8 mouse cellular contexts compared by ENCODE assay signal in genomic region chr1:63115096-63115495, GRCm38 (mm10). TPM values are rescaled to one million over a fixed set of nuclear protein-coding genes. Genes with fewer than 3 reads are reported as not detected.
DNase-seq lines count a peak whose midpoint lies in the region; ATAC-seq and TF ChIP-seq lines count a peak whose summit lies in the region.

No protein-coding gene starts in this region.

- H3K4me3 ChIP-seq in left cerebral cortex, adult 2 months, result peak overlapping the region; percentile 93
- peak overlapping the region; percentile 97 for H3K4me3 ChIP-seq in embryonic facial prominence, embryonic 10.5 days
- peak overlapping the region; percentile 90 for H3K4me3 ChIP-seq in intestine, embryonic 15.5 days (replicated peaks)
- peak overlapping the region; percentile 94 for H3K4me3 ChIP-seq in neural tube, embryonic 13.5 days

- intact Hi-C loops in left cerebral cortex, adult 2 months (cut with DNase I), result loop anchor here (2.0 kb wide), 1 partner anchor 60 kb away; no protein-coding TSS in a partner anchor
- intact Hi-C loops in left cerebral cortex, postnatal 4 days (cut with DNase I), result no loop called here

- ATAC-seq in intestine, embryonic 15.5 days, result no peak
- no peak for ATAC-seq in neural tube, embryonic 13.5 days (ENCODE audit: low read depth)
- no peak for ATAC-seq in activated CD4-positive, CD25-positive, alpha-beta regulatory T cell, adult 4 months
- ATAC-seq in monocyte, adult 5-6 weeks (replicated peaks; ENCODE audit: insufficient number of reproducible peaks, low FRiP score, low TSS enrichment, poor library complexity, severe bottlenecking), result no peak

- H3K27ac ChIP-seq in left cerebral cortex, adult 2 months, result peak overlapping the region; percentile 98
- H3K27ac ChIP-seq in embryonic facial prominence, embryonic 10.5 days (replicated peaks), result peak overlapping the region; percentile 100
- peak overlapping the region; percentile 100 for H3K27ac ChIP-seq in intestine, embryonic 15.5 days
- peak overlapping the region; percentile 99 for H3K27ac ChIP-seq in neural tube, embryonic 13.5 days (replicated peaks)

- WGBS in embryonic facial prominence, embryonic 10.5 days, result 48% methylated on average over 4 of the region's 4 CpGs
- WGBS in intestine, embryonic 15.5 days, result 8% methylated on average over 4 of the region's 4 CpGs
- 31% methylated on average over 4 of the region's 4 CpGs for WGBS in neural tube, embryonic 13.5 days

- H3K9ac ChIP-seq in intestine, embryonic 15.5 days, result peak overlapping the region; percentile 97
- H3K9ac ChIP-seq in neural tube, embryonic 13.5 days, result peak overlapping the region; percentile 100

- no peaks in the 10 kb centered on the region for H3K9me3 ChIP-seq in embryonic facial prominence, embryonic 10.5 days
- no peaks in the 10 kb centered on the region for H3K9me3 ChIP-seq in intestine, embryonic 15.5 days
- H3K9me3 ChIP-seq in neural tube, embryonic 13.5 days, result no peaks in the 10 kb centered on the region

- no peak for DNase-seq in left cerebral cortex, adult 2 months (ENCODE audit: extremely low spot score in 1 of 2, low spot score in 2 of 2)
- no peak for DNase-seq in left cerebral cortex, postnatal 4 days
- no peak for DNase-seq in embryonic facial prominence, embryonic 10.5 days (ENCODE audit: low spot score)
- DNase-seq in spleen, postnatal 10 days (ENCODE audit: low spot score in 2 of 2), result no peak

- no peaks in the 10 kb centered on the region for H3K27me3 ChIP-seq in embryonic facial prominence, embryonic 10.5 days (replicated peaks; ENCODE audit: low read depth, poor library complexity, severe bottlenecking)
- H3K27me3 ChIP-seq in intestine, embryonic 15.5 days (replicated peaks), result no peaks in the 10 kb centered on the region
- no peaks in the 10 kb centered on the region for H3K27me3 ChIP-seq in neural tube, embryonic 13.5 days

- no peak for TF ChIP-seq CTCF in left cerebral cortex, adult 2 months (IDR thresholded peaks at IDR 0.05)

- H3K4me1 ChIP-seq in embryonic facial prominence, embryonic 10.5 days, result peaks cover 32% of the 10 kb centered on the region
- H3K4me1 ChIP-seq in intestine, embryonic 15.5 days (replicated peaks), result peaks cover 13% of the 10 kb centered on the region
- peaks cover 51% of the 10 kb centered on the region for H3K4me1 ChIP-seq in neural tube, embryonic 13.5 days (replicated peaks)

- H3K4me2 ChIP-seq in intestine, embryonic 15.5 days (replicated peaks), result peak overlapping the region; percentile 79
- peak overlapping the region; percentile 65 for H3K4me2 ChIP-seq in neural tube, embryonic 13.5 days

- H3K36me3 ChIP-seq in embryonic facial prominence, embryonic 10.5 days (replicated peaks), result peaks cover 28% of the 10 kb centered on the region
- H3K36me3 ChIP-seq in intestine, embryonic 15.5 days, result peaks cover 10% of the 10 kb centered on the region
- peaks cover 19% of the 10 kb centered on the region for H3K36me3 ChIP-seq in neural tube, embryonic 13.5 days

RNA-seq across cellular contexts. Expression of gene Ino80d, which starts 0.6 kb away (rescaled TPM):
- total RNA-seq in left cerebral cortex, adult 2 months (2021), result 10 to 100 TPM; 32.9 to 34.8 TPM
- total RNA-seq in left cerebral cortex, postnatal 4 days (2021), result 10 to 100 TPM; 32.0 to 32.7 TPM
- polyA plus RNA-seq in embryonic facial prominence, embryonic 10.5 days (2016; fragmentation: Nextera tagmentation; extraction: Ambion mirVana), result 9.7 and 10.4 TPM in 2 replicates
- 11.5 and 12.4 TPM in 2 replicates for polyA plus RNA-seq in intestine, embryonic 15.5 days (2015; fragmentation: Nextera tagmentation; extraction: Ambion mirVana)
- polyA plus RNA-seq in neural tube, embryonic 13.5 days (2015; fragmentation: Nextera tagmentation; extraction: Ambion mirVana), result 9.5 and 12.4 TPM in 2 replicates
- polyA plus RNA-seq in activated CD4-positive, CD25-positive, alpha-beta regulatory T cell, adult 4 months (2017; shearing (Covaris generic)), result 10 to 100 TPM; 20.9 to 23.0 TPM
- total RNA-seq in monocyte, adult 5-6 weeks (2017), result 21.6 to 40.6 TPM (median 22.9 TPM) in 3 replicates
